Mouse (Mus musculus) CH12.LX (cell line): ENCODE results near the gene Olfr1306. TPM values are rescaled to one million over a fixed set of nuclear protein-coding genes. Genes with fewer than 3 reads are reported as not detected.

Experiments used
- DNase-seq: peaks from one replicate; pipeline ENCODE4 v3.0.0-alpha.2; 2013; ENCODE audit errors: extremely low read depth
- H3K27ac ChIP-seq: 2 replicates; pipeline ENCODE4 v1.5.1; 2012; ENCODE audit warnings: low read depth, mild to moderate bottlenecking, control low read depth, moderate library complexity; ENCODE audit not compliant: insufficient read depth
- H3K27me3 ChIP-seq: replicated peaks from 2 replicates; pipeline ENCODE3; 2012; ENCODE audit warnings: inconsistent platforms
- H3K36me3 ChIP-seq, 2 experiments: replicated peaks in 1 of 2; 2 replicates each; pipeline versions ENCODE3 to v1.6.1; 2012; ENCODE audit warnings: inconsistent platforms in 1 of 2, low read length in 1 of 2, mild to moderate bottlenecking in 1 of 2, mixed read lengths in 1 of 2, moderate library complexity in 1 of 2; ENCODE audit not compliant: control insufficient read depth in 1 of 2, insufficient read depth in 1 of 2
- H3K4me1 ChIP-seq, 2 experiments: 2 replicates each; pipeline ENCODE4 v1.6.1; 2012; ENCODE audit warnings: inconsistent platforms in 1 of 2, moderate library complexity in 1 of 2; ENCODE audit not compliant: insufficient read depth in 2 of 2, control insufficient read depth in 1 of 2
- H3K4me2 ChIP-seq: 2 replicates; pipeline ENCODE4 v1.6.1; 2012; ENCODE audit warnings: low read depth, mild to moderate bottlenecking, control low read depth; ENCODE audit not compliant: poor library complexity, insufficient read depth, severe bottlenecking
- H3K4me3 ChIP-seq, 3 experiments: fragments of 150-350 bp in 1 of 3; sonication (generic) in 1 of 3; replicated peaks in 1 of 3; 2 replicates each; pipeline versions ENCODE3 to v1.5.1; 2011 to 2012; ENCODE audit warnings: low read depth in 2 of 3, low read length in 2 of 3, mild to moderate bottlenecking in 2 of 3, moderate library complexity in 2 of 3, control low read depth in 1 of 3, improper control_type of control experiment in 1 of 3, inconsistent platforms in 1 of 3, mixed read lengths in 1 of 3; ENCODE audit not compliant: poor library complexity in 1 of 3
- H3K79me2 ChIP-seq: replicated peaks from 2 replicates; pipeline ENCODE4 v1.6.1; 2012; ENCODE audit warnings: mild to moderate bottlenecking, moderate library complexity; ENCODE audit not compliant: control insufficient read depth, poor library complexity, insufficient read depth, severe bottlenecking; ENCODE audit errors: extremely low read depth
- H3K9ac ChIP-seq: 2 replicates; pipeline ENCODE4 v1.6.1; 2012; ENCODE audit warnings: low read depth, mild to moderate bottlenecking, control low read depth, moderate library complexity; ENCODE audit not compliant: insufficient read depth
- H3K9me3 ChIP-seq: replicated peaks from 2 replicates; pipeline ENCODE3; 2012; ENCODE audit warnings: low read length, inconsistent platforms, mixed read lengths
- CHD1 ChIP-seq: IDR thresholded peaks from 2 replicates; pipeline ENCODE4 v1.6.1; 2012; ENCODE audit warnings: low read depth, low read length, improper control_type of control experiment, inconsistent platforms
- EP300 ChIP-seq: IDR thresholded peaks from 2 replicates; pipeline ENCODE4 v1.6.1; 2011; ENCODE audit warnings: low read length, improper control_type of control experiment
- HCFC1 ChIP-seq: IDR thresholded peaks from 2 replicates; pipeline ENCODE4 v1.6.1; 2012; ENCODE audit warnings: low read depth, mild to moderate bottlenecking, inconsistent platforms, low read length, improper control_type of control experiment
- JUND ChIP-seq: conservative IDR thresholded peaks from 2 replicates; pipeline ENCODE4 v1.6.1; 2011; ENCODE audit warnings: low read depth, low read length, improper control_type of control experiment
- KAT2A ChIP-seq: IDR thresholded peaks from 2 replicates; pipeline ENCODE4 v1.6.1; 2012; ENCODE audit warnings: low read length, improper control_type of control experiment, inconsistent platforms; ENCODE audit not compliant: insufficient replicate concordance
- MAFK ChIP-seq: IDR thresholded peaks from 2 replicates; pipeline ENCODE4 v1.6.1; 2011; ENCODE audit warnings: low read length, improper control_type of control experiment; ENCODE audit not compliant: insufficient replicate concordance
- MAX ChIP-seq: IDR thresholded peaks from 2 replicates; pipeline ENCODE4 v1.6.1; 2011; ENCODE audit warnings: low read length, improper control_type of control experiment
- MXI1 ChIP-seq: IDR thresholded peaks from 2 replicates; pipeline ENCODE4 v1.6.1; 2011; ENCODE audit warnings: mild to moderate bottlenecking, low read depth, low read length, improper control_type of control experiment
- MYC ChIP-seq: IDR thresholded peaks from 2 replicates; pipeline ENCODE4 v1.6.1; 2011; ENCODE audit warnings: low read depth, mild to moderate bottlenecking, improper control_type of control experiment, low read length
- NELFE ChIP-seq: IDR thresholded peaks from 2 replicates; pipeline ENCODE4 v1.6.1; 2011; ENCODE audit warnings: low read depth, low read length, improper control_type of control experiment
- POLR2A ChIP-seq: IDR thresholded peaks from 2 replicates; pipeline ENCODE4 v1.6.1; 2011; ENCODE audit warnings: low read depth, mild to moderate bottlenecking, improper control_type of control experiment, low read length
- POLR2AphosphoS2 ChIP-seq: IDR thresholded peaks from 2 replicates; pipeline ENCODE4 v1.6.1; 2011; ENCODE audit warnings: low read depth, low read length, improper control_type of control experiment
- RAD21 ChIP-seq: IDR thresholded peaks from 2 replicates; pipeline ENCODE4 v1.6.1; 2011; ENCODE audit warnings: low read depth, mild to moderate bottlenecking, low read length, improper control_type of control experiment, moderate library complexity
- SMC3 ChIP-seq: IDR thresholded peaks from 2 replicates; pipeline ENCODE4 v1.6.1; 2011; ENCODE audit warnings: low read depth, low read length, improper control_type of control experiment
- TBP ChIP-seq: conservative IDR thresholded peaks from 2 replicates; pipeline ENCODE4 v1.6.1; 2011; ENCODE audit warnings: low read depth, low read length, improper control_type of control experiment
- TCF12 ChIP-seq: IDR thresholded peaks from 2 replicates; pipeline ENCODE4 v1.6.1; 2014; ENCODE audit warnings: low read depth, mild to moderate bottlenecking, inconsistent platforms, low read length, improper control_type of control experiment
- UBTF ChIP-seq: IDR thresholded peaks from 2 replicates; pipeline ENCODE4 v1.6.1; 2012; ENCODE audit warnings: low read depth, mild to moderate bottlenecking, inconsistent platforms, low read length, improper control_type of control experiment, moderate library complexity
- USF2 ChIP-seq: conservative IDR thresholded peaks from 2 replicates; pipeline ENCODE4 v1.6.1; 2011; ENCODE audit warnings: low read depth, low read length, improper control_type of control experiment
- ZMIZ1 ChIP-seq: IDR thresholded peaks from 2 replicates; pipeline ENCODE4 v1.6.1; 2012; ENCODE audit warnings: low read depth, mild to moderate bottlenecking, inconsistent platforms, low read length, improper control_type of control experiment
- dilution Hi-C: fragments of 300-500 bp; cut with MboI; formaldehyde crosslinking; loops from 2 replicates; pipeline ENCODE4 v1.14.3; 2020; ENCODE audit warnings: low sequenced_read_pairs; ENCODE audit not compliant: extremely low pct_unique_long_range_greater_than_20kb, extremely low pct_ligation_motif_present
- in situ Hi-C: fragments of 300-500 bp; cut with MboI; formaldehyde crosslinking; loops from 3 replicates; pipeline ENCODE4 v1.14.3; 2019; ENCODE audit warnings: low sequenced_read_pairs, low pct_ligation_motif_present, low pct_unique_long_range_greater_than_20kb, mixed read lengths
- polyA plus RNA-seq: library from polyadenylated mRNA; unstranded; fragments of >175 nt; gene quantifications from 2 replicates; pipeline ENCODE4 v1.2.1, GENCODE M21; 2012; ENCODE audit warnings: low read depth; ENCODE audit not compliant: insufficient read length
- total RNA-seq, 2 experiments: library from RNA; depleted of rRNA; stranded (reverse); fragments of 300-350 nt in 1 of 2; fragments of >200 nt in 1 of 2; gene quantifications; 2 replicates each; pipeline ENCODE4 v1.2.3; 2012 to 2014

Olfr1306 gene
- total RNA-seq (2012; rRNA removed), result not detected in 2 replicates
- total RNA-seq (2014; rRNA removed), result not detected in 2 replicates
- polyA plus RNA-seq, result not detected in 2 replicates

DNA sequence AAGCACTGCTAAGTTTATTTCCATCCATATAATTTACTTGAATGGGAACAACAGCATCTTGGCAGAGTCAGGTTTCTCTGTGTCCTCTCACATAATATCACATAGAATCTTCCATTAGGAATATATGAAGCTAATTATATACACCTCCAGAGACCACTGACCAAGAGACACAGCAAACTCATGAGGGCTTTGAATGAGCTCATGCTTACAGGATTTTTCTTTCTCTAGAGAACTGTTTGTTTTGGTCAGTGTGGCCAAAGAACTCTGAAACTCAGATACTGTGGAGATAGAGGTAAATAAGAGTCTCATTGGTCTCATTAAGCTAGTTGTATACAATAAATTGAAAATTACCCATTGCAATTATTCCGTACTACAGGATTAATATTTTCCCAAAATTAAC, at the start of gene Olfr1306:
Gene Olfr1306, minus strand, starts transcription at position 101 of the 400 bp plus-strand sequence.
- Histone ChIP-seq H3K4me1 (no peaks in the 10 kb centered on the region), H3K27me3 (no peaks in the 10 kb centered on the region), H3K9me3 (no peaks in the 10 kb centered on the region), H3K4me3 (no peak within 1 kb of the TSS), H3K9ac (no peak within 1 kb of the TSS), H3K27ac (no peak within 1 kb of the TSS), H3K79me2 (no peaks in the 10 kb centered on the region), H3K4me2 (no peak within 1 kb of the TSS), H3K36me3 (no peaks in the 10 kb centered on the region)
- in situ Hi-C loops, result no loop called here
- dilution Hi-C loops, result no loop called here
- no peak for TF ChIP-seq EP300
- TF ChIP-seq UBTF, result no peak
- TF ChIP-seq MYC, result no peak
- TF ChIP-seq MAFK, result no peak
- no peak for TF ChIP-seq JUND
- no peak for TF ChIP-seq TBP
- no peak for TF ChIP-seq MXI1
- no peak for TF ChIP-seq SMC3
- TF ChIP-seq TCF12, result no peak
- no peak for TF ChIP-seq POLR2A
- TF ChIP-seq RAD21, result no peak
- no peak for DNase-seq

DNA sequence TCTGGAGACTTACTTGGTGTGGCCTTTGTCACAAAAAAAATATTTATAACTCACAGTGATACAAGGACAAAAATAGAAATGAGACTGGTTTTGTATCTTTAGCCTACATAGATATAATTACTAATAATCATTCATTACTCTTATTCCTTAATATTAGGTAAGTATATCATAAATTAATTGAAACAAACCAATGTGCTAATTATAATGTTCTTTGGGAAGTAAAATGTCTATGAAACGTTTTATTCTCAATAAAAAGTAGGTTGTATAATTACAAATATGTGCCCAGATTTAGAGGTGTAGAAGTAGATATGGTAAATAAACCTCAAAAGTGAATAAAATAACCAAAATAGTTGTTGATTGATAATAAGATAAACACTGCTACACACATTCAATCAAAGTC, 48.8 kb upstream of the Olfr1306 start, which contains the start of gene Olfr1308:
Gene Olfr1308, minus strand, starts transcription at position 101 of the 400 bp plus-strand sequence.
- dilution Hi-C loops (no loop called here), in situ Hi-C loops (no loop called here)
- Histone ChIP-seq H3K4me3 (no peak within 1 kb of the TSS), H3K4me2 (no peak within 1 kb of the TSS), H3K27ac (no peak within 1 kb of the TSS), H3K4me1 (no peaks in the 10 kb centered on the region), H3K27me3 (peaks cover 4% of the 10 kb centered on the region)
- no peak for DNase-seq
- no peak for TF ChIP-seq ZMIZ1
- no peak for TF ChIP-seq USF2
- TF ChIP-seq MAX, result no peak
- TF ChIP-seq NELFE, result no peak
- TF ChIP-seq CHD1, result no peak
- TF ChIP-seq, all 38 proteins: peak for 0
- no peak within 1 kb of the TSS for H3K9ac ChIP-seq
- no peaks in the 10 kb centered on the region for H3K9me3 ChIP-seq
- H3K36me3 ChIP-seq, result no peaks in the 10 kb centered on the region
- H3K79me2 ChIP-seq, result no peaks in the 10 kb centered on the region

DNA sequence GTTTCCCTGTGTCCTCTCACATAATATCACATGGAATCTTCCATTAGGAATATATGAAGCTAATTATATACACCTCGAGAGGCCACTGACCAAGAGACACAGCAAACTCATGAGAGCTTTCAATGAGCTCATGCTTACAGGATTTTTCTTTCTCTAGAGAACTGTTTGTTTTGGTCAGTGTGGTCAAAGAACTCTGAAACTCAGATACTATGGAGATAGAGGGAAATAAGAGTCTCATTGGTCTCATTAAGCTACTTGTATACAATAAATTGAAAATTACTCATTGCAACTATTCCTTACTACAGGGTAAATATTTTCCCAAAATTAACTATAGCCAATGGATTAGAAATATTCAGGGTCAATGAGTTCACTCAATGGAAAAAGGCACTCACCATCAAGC, 33.3 kb upstream of the Olfr1306 start, which contains the start of gene Olfr1307:
Gene Olfr1307, minus strand, starts transcription at position 101 of the 400 bp plus-strand sequence.
- Histone ChIP-seq H3K79me2 (no peaks in the 10 kb centered on the region), H3K36me3 (no peaks in the 10 kb centered on the region), H3K4me1 (no peaks in the 10 kb centered on the region), H3K27ac (no peak within 1 kb of the TSS), H3K27me3 (no peaks in the 10 kb centered on the region), H3K9me3 (no peaks in the 10 kb centered on the region), H3K4me3 (no peak within 1 kb of the TSS), H3K9ac (no peak within 1 kb of the TSS), H3K4me2 (no peak within 1 kb of the TSS)
- in situ Hi-C loops, result no loop called here
- dilution Hi-C loops, result no loop called here
- DNase-seq, result no peak
- no peak for TF ChIP-seq POLR2AphosphoS2
- TF ChIP-seq HCFC1, result no peak
- TF ChIP-seq KAT2A, result no peak
